Mouse (Mus musculus) gastrocnemius, postnatal 14 days (tissue): ENCODE measurements around the gene Slc12a3. TPM values are rescaled to one million over a fixed set of nuclear protein-coding genes. Genes with fewer than 3 reads are reported as not detected.
A peak's percentile ranks its signal among the peaks of the same experiment; 100 is the strongest.

Experiments used
- DNase-seq: peaks from one replicate; pipeline ENCODE4 v3.0.0; 2021; ENCODE audit warnings: mixed read lengths
- intact Hi-C: fragments of 180-260 bp; cut with DNase I; formaldehyde crosslinking; loops from one replicate; pipeline ENCODE4 v1.15.1; 2025; ENCODE audit warnings: low total_unique reads
- total RNA-seq, 2 experiments: library from RNA; stranded (reverse); gene quantifications; 2 replicates each; pipeline ENCODE4 v1.2.3; 2021

Slc12a3 gene
- total RNA-seq, 2 experiments from 2014 or later: not detected

- intact Hi-C loops: no loop called here
- DNase-seq: no peak
Observed at GRCm38 (mm10) chr8:94324071-94324470, 4.9 kb upstream of the Slc12a3 start.

- no peak for DNase-seq
- intact Hi-C loops: no loop called here
Observed at GRCm38 (mm10) chr8:94326016-94326415, 3.0 kb upstream of the Slc12a3 start.

- DNase-seq: no peak
- intact Hi-C loops: loop anchor here (2.0 kb wide), 1 partner anchor 160 kb away; no protein-coding TSS in a partner anchor
Observed at GRCm38 (mm10) chr8:94330733-94331132, 1.7 kb downstream of the Slc12a3 start.

DNA sequence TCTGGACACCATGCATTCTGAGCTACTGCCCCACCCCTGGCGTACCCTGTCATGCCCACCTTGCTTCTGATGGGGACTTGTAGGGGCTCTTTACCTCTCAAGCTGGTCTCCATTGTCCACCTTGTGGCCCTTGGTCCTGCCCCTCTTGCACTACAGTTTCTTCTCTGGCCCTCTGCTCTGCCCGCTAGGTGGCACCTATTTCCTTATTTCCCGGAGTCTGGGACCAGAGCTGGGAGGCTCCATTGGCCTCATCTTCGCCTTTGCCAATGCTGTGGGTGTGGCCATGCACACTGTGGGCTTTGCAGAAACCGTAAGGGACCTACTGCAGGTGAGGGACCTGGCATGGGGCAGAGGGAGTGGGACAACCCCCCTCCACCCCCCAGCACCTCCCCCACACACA is 4.3 kb downstream of the Slc12a3 start:
- no peak for DNase-seq
- intact Hi-C loops: no loop called here

- intact Hi-C loops: no loop called here
- DNase-seq: no peak
Observed at GRCm38 (mm10) chr8:94337559-94337958, 8.6 kb downstream of the Slc12a3 start.

GRCm38 (mm10) chr8:94340796-94341195 is 11.8 kb downstream of the Slc12a3 start:
- no peak for DNase-seq
- intact Hi-C loops: loop anchor here (5.0 kb wide), 1 partner anchor 57 kb away; no protein-coding TSS in a partner anchor

- intact Hi-C loops: loop anchor here (5.0 kb wide), 1 partner anchor 55 kb away; no protein-coding TSS in a partner anchor
- no peak for DNase-seq
Observed at GRCm38 (mm10) chr8:94342691-94343090, 13.7 kb downstream of the Slc12a3 start.

GRCm38 (mm10) chr8:94343290-94343689 is 14.3 kb downstream of the Slc12a3 start:
- DNase-seq: peak; percentile 80
- intact Hi-C loops: loop anchor here (5.0 kb wide), 1 partner anchor 54 kb away; no protein-coding TSS in a partner anchor

- intact Hi-C loops: loop anchor here (5.0 kb wide), 1 partner anchor 53 kb away; no protein-coding TSS in a partner anchor
- DNase-seq: no peak
Observed at GRCm38 (mm10) chr8:94343778-94344320, 14.8 kb downstream of the Slc12a3 start.

DNA sequence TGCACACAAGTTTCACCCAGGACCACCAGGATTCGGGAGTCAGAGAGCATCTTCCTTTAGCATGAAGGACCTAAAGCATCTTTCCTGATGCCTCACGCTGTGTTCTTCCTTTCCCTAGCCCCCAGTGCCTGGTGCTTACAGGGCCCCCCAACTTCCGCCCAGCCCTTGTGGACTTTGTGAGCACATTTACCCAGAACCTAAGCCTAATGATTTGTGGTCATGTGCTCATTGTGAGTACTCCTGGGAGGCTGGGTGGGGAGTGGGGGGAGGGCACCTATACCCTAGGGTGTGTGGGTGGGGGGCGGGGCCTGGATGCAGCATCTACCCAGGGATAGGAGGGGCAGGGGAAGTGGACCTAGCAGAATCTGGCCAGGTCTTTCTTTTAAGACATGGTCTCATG is 16.7 kb downstream of the Slc12a3 start:
- no peak for DNase-seq
- intact Hi-C loops: no loop called here

DNA sequence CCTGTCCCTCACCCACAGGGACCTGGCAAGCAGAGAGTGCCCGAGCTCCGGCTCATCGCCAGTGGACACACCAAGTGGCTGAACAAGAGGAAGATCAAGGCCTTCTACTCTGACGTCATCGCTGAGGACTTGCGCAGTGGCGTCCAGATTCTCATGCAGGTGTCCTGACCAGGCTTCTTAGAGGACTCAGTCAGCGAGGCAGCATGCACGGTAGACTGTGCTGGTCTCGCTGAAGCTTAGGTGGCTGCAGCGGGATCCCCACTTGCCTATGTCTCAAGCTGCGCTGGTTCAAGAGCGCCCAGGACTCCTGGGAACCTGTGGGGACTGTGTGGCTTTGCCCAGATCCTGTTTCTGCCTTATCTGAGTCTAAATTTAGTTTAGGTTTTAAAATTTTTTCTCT is 17.3 kb downstream of the Slc12a3 start:
- intact Hi-C loops: no loop called here
- no peak for DNase-seq

GRCm38 (mm10) chr8:94348425-94348824 is 19.4 kb downstream of the Slc12a3 start:
- intact Hi-C loops: no loop called here
- no peak for DNase-seq

DNA sequence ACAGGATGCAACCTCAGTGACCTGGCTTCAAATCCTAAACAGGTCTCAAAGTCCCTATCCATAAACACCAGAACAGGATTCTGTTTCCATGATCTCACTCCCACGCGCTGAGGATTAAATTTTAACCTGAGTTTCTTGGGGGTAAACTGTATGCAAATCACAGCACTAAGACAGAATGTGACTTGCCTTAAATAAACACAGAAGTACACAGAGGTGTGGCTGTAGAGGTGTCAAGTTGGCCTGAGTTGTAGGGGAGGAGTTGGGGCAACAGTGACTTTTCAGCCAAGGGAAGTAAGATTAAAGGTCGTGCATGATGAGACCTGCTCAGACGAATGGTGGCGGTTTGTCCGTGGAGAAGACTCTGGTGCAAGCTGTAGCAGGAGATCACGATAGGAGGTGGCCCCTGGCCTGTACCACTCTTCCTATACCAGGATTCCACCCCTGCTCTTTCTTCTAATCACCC is 25.1 kb downstream of the Slc12a3 start:
- DNase-seq: no peak
- intact Hi-C loops: no loop called here

- no peak for DNase-seq
- intact Hi-C loops: no loop called here
Observed at GRCm38 (mm10) chr8:94354571-94354970, 25.6 kb downstream of the Slc12a3 start.

GRCm38 (mm10) chr8:94357220-94357619 is 28.2 kb downstream of the Slc12a3 start:
- no peak for DNase-seq
- intact Hi-C loops: no loop called here

DNA sequence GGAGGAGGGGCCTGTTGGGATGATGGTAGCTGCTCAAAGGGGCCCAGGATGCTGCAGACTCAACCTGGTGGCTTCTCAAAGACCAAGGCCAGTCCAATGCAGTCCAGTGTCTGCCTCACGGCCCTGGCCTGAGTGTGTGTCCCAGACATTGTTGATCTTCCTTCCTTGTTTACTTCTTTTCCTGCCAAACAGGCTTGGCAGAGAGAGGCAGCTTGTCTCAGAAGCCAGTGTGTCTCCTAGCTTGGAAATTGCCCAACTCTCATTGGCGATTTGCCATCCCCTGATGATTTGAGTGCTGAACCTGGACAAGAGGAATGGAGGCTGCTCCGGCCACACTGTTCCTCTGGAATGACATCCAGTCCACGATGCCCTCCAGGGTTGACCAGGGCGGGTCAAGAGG is 29.5 kb downstream of the Slc12a3 start:
- intact Hi-C loops: no loop called here
- peak; percentile 52 for DNase-seq

DNA sequence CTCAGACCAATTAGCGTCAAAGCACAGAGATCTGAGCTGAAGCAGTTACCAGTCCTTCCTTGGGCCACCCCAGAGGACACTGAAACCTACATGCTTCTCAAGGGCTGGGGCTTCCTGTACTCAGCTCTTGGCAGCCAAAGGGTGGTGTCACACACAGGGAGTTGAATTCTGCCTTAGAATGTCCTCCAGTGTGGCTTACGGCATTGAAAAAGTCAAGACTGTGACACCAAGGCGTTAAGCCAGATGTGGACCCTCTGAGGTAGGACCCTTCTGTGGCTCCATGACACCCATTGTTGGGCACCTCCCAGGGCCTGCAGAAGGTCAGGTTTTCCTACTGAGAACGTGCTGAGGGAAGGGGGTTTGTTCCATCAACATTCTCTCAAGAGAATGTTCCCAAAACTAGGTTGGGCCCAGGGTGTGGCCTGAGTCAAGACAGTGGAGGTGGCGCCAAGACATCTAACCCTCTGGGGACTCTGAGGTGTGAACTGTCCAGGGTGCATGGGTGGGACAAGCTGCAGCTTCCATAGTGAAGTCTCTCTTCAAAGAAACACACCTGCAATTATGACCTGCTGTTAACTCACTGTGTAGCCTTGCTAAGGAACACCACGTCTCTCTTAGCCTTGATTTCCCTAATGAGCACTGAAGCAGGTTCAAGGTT is 32.9 kb downstream of the Slc12a3 start:
- intact Hi-C loops: no loop called here
- no peak for DNase-seq

- intact Hi-C loops: no loop called here
- DNase-seq: peak; percentile 56
Observed at GRCm38 (mm10) chr8:94362607-94363239, 33.7 kb downstream of the Slc12a3 start.

- intact Hi-C loops: no loop called here
- peak; percentile 74 for DNase-seq
Observed at GRCm38 (mm10) chr8:94363288-94363688, 34.3 kb downstream of the Slc12a3 start.

DNA sequence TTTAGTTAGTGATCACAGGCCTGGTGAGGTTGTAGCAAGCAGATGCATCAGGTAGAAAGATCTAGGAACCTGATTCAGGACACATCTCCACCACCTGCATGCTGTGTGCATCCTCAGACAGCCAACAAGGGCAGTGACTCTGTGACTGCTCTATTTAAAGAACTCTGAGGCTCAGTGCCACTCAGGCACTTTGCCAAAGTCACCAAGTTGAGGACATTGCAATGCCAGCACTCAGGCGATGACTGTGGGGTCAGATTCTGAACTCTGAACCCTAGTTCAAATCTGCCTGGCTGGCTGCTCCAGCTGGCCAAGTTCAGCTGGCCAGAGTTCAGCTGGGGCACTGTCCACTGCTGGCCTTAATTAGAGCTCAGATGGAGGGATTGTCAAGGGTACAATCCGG is 34.9 kb downstream of the Slc12a3 start:
- peak; percentile 52 for DNase-seq
- intact Hi-C loops: no loop called here
